Mouse (Mus musculus): ENCODE data around the gene Unc5cl. TPM values are rescaled to one million over a fixed set of nuclear protein-coding genes. Genes with fewer than 3 reads are reported as not detected.

Gene Unc5cl
- total and polyA plus RNA-seq, 2 experiments, result 0.43 TPM; not detected in 1

DNA sequence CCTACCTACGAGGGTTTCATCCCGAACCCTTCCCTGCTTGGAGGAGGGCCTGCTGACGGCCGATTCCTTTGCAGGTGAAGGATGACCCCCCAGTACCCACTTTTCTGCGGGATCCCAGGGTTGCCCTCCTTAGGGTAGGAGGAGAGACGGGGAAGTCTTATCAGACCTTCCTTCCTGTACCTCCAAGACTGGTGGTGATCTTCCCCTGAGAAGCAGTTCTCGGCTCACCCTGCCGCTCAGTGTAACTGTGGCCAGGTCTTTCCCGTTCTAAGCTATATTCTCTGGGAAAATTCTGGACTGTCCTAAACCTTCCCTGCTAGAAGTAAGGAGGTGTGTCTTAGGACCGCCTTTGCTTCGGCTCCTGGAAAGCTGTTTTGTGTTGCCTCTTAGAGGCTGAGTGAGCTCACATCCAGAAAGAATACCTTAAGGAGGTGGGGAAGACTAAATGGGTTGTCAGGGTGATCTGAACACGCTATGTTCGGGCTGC lies 44.4 kb upstream of the Unc5cl start:
- peaks cover 10% of the 10 kb centered on the region for H3K4me1 ChIP-seq (ENCODE audit: control insufficient read depth, insufficient read depth, low read length)

DNA sequence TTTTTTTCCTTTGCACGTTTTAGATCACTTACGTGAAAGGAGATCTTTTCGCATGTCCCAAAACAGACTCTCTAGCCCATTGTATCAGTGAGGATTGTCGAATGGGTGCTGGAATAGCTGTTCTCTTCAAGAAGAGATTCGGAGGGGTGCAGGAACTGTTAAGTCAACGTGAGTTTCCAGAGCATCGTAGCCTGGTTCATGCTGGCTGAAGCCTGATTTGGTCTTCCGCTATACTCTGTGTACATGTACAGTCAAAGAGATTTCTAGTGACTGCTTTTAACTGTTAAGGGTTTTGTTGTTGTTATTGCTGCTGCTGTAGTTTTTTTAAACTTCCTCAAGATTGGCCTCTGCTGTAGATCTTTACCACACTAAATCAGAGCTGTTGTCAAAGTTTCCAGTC lies 43.5 kb upstream of the Unc5cl start:
- no peak overlapping the region for H3K27ac ChIP-seq (replicated peaks; ENCODE audit: insufficient read depth, low read depth, low read length)
- H3K9ac ChIP-seq (ENCODE audit: low read depth, low read length), result no peak overlapping the region
- H3K4me3 ChIP-seq (ENCODE audit: insufficient read depth, low read depth, low read length), result no peak overlapping the region; the same call in 1 of the 2 replicates
- no peak for DNase-seq (ENCODE audit: extremely low read depth, low read depth, low spot score)
- H3K4me1 ChIP-seq (ENCODE audit: control insufficient read depth, insufficient read depth, low read length), result peaks cover 10% of the 10 kb centered on the region
- no peaks in the 10 kb centered on the region for H3K27me3 ChIP-seq (ENCODE audit: control insufficient read depth, insufficient read depth, low read length)
- WGBS, result 55% methylated on average over 8 of the region's 8 CpGs
- TF ChIP-seq CTCF (IDR thresholded peaks at IDR 0.05; ENCODE audit: low read depth, low read length) (no peak), POLR2A (IDR thresholded peaks at IDR 0.05; ENCODE audit: extremely low read depth, insufficient read depth, low read length) (no peak)
- peaks cover 7% of the 10 kb centered on the region; the same call in 1 of the 2 replicates for H3K79me2 ChIP-seq (ENCODE audit: control insufficient read depth, insufficient read depth, low read length)
- peaks cover 16% of the 10 kb centered on the region for H3K36me3 ChIP-seq (ENCODE audit: control insufficient read depth, insufficient read depth, low read length)

More for the DNA sequence above, 44.4 kb upstream of the Unc5cl start:
- no peak for TF ChIP-seq CTCF (IDR thresholded peaks at IDR 0.05; ENCODE audit: low read depth, low read length)
- no peak for TF ChIP-seq POLR2A (IDR thresholded peaks at IDR 0.05; ENCODE audit: extremely low read depth, insufficient read depth, low read length)
- WGBS, result under 1% methylated on average over 13 of the region's 13 CpGs
- Histone ChIP-seq H3K4me3 (ENCODE audit: insufficient read depth, low read depth, low read length) (peak overlapping the region; percentile 60), H3K36me3 (ENCODE audit: control insufficient read depth, insufficient read depth, low read length) (peaks cover 8% of the 10 kb centered on the region), H3K27me3 (ENCODE audit: control insufficient read depth, insufficient read depth, low read length) (no peaks in the 10 kb centered on the region), H3K9ac (ENCODE audit: low read depth, low read length) (peak overlapping the region; percentile 74), H3K79me2 (ENCODE audit: control insufficient read depth, insufficient read depth, low read length) (peaks cover 11% of the 10 kb centered on the region; the same call in 1 of the 2 replicates), H3K27ac (replicated peaks; ENCODE audit: insufficient read depth, low read depth, low read length) (peak overlapping the region; percentile 72)
- no peak for DNase-seq (ENCODE audit: extremely low read depth, low read depth, low spot score)

DNA sequence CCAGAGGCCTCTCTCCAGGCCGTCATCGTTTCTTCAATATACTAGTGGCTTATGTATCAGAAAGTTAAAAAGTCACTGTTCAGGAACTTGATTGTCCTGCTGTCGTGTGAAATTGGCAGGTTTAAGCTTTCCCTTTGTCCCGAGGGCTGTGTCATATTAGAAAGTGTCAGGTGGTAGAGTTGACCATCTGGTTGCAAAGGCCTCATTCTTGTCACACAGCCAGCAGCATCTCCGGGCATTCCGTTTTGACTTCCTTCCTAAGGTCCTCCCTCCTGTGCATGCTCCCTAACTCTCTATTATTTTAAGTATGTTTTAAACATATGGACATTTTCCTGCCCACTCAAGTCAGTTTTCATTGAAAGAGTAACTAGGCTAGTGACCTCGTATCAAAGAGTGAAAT lies 38.7 kb upstream of the Unc5cl start:
- DNase-seq (ENCODE audit: extremely low read depth, low read depth, low spot score), result no peak
- H3K27ac ChIP-seq (replicated peaks; ENCODE audit: insufficient read depth, low read depth, low read length), result no peak overlapping the region
- H3K36me3 ChIP-seq (ENCODE audit: control insufficient read depth, insufficient read depth, low read length), result peaks cover 26% of the 10 kb centered on the region
- no peaks in the 10 kb centered on the region for H3K27me3 ChIP-seq (ENCODE audit: control insufficient read depth, insufficient read depth, low read length)
- H3K79me2 ChIP-seq (ENCODE audit: control insufficient read depth, insufficient read depth, low read length), result no peaks in the 10 kb centered on the region
- peaks cover 9% of the 10 kb centered on the region for H3K4me1 ChIP-seq (ENCODE audit: control insufficient read depth, insufficient read depth, low read length)
- H3K9ac ChIP-seq (ENCODE audit: low read depth, low read length), result no peak overlapping the region
- TF ChIP-seq CTCF (IDR thresholded peaks at IDR 0.05; ENCODE audit: low read depth, low read length) (no peak), POLR2A (IDR thresholded peaks at IDR 0.05; ENCODE audit: extremely low read depth, insufficient read depth, low read length) (no peak)
- no peak overlapping the region for H3K4me3 ChIP-seq (ENCODE audit: insufficient read depth, low read depth, low read length)
- WGBS, result 71% methylated on average over 7 of the region's 7 CpGs

DNA sequence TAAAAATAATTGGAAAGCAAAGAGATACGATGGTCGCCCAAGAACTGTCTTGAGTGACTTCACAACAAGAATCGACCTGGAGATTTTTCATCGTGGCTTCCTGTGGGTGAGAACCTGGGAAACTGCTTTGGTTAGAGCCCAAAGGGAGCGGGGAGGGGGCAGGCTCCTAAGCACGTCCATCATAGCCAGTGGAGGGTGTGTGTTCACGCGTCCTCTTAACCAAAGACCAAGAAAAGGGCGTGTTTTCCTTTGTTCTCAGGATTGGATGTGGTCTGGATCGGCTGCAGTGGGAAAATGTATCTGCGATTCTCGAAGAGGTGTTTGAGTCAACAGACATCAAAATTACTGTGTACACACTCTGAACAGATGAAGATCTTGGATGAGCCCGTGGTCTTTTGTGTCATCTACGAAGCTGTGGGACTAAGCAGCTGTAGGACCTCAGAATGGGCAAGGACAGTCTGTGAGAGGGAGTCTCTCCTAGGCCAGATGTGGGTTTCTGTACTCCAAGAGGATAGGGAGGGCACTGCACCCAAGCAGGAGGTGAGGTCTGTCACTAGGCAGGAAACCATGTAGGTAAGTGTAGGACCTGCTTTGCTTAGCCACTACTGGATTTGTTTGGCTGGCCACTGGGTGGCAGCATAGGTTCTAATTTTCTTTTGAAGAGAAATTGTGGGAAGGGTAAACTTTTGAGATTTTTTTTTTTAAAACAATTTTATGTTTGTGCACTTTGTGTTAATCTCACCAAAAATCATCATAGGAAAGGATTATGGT lies 38.1 kb upstream of the Unc5cl start:
- peak; percentile 17 for DNase-seq (ENCODE audit: extremely low read depth, low read depth, low spot score)
- TF ChIP-seq CTCF (IDR thresholded peaks at IDR 0.05; ENCODE audit: low read depth, low read length), result 0 out of 2 replicates have a peak, but pooled peaks have one; percentile 20
- no peak for TF ChIP-seq POLR2A (IDR thresholded peaks at IDR 0.05; ENCODE audit: extremely low read depth, insufficient read depth, low read length)
- Histone ChIP-seq H3K4me1 (ENCODE audit: control insufficient read depth, insufficient read depth, low read length) (peaks cover 6% of the 10 kb centered on the region), H3K27me3 (ENCODE audit: control insufficient read depth, insufficient read depth, low read length) (no peaks in the 10 kb centered on the region), H3K9ac (ENCODE audit: low read depth, low read length) (no peak overlapping the region), H3K36me3 (ENCODE audit: control insufficient read depth, insufficient read depth, low read length) (peaks cover 26% of the 10 kb centered on the region), H3K4me3 (ENCODE audit: insufficient read depth, low read depth, low read length) (no peak overlapping the region), H3K27ac (replicated peaks; ENCODE audit: insufficient read depth, low read depth, low read length) (no peak overlapping the region), H3K79me2 (ENCODE audit: control insufficient read depth, insufficient read depth, low read length) (no peaks in the 10 kb centered on the region)
- 86% methylated on average over 14 of the region's 14 CpGs for WGBS

DNA sequence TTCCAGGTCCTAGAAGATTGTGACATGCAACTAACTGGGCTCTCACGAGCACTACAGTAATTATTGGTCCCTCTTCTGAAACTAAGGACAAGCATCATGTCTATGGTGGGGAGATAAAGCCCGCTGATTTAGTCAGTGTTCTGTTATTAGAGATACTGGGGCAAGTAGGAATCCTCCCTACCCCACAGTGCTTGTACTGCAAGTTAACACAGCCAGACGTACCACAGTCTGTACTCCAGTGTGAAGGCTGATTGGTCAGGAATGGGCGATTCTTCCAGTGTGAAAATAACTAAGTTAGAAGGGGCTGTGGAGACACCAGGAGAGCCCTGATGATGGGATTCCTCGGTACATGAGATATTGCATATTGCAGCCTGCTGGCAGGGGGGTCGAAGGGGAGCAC lies 37.2 kb upstream of the Unc5cl start:
- 80% methylated on average over 6 of the region's 6 CpGs for WGBS

More for the DNA sequence above, 37.2 kb upstream of the Unc5cl start:
- Histone ChIP-seq H3K4me3 (ENCODE audit: insufficient read depth, low read depth, low read length) (no peak overlapping the region), H3K4me1 (ENCODE audit: control insufficient read depth, insufficient read depth, low read length) (peaks cover 6% of the 10 kb centered on the region), H3K27ac (replicated peaks; ENCODE audit: insufficient read depth, low read depth, low read length) (0 out of 2 replicates have a peak overlapping the region, but pooled peaks have one; percentile 2), H3K79me2 (ENCODE audit: control insufficient read depth, insufficient read depth, low read length) (no peaks in the 10 kb centered on the region), H3K36me3 (ENCODE audit: control insufficient read depth, insufficient read depth, low read length) (peaks cover 24% of the 10 kb centered on the region), H3K9ac (ENCODE audit: low read depth, low read length) (no peak overlapping the region), H3K27me3 (ENCODE audit: control insufficient read depth, insufficient read depth, low read length) (no peaks in the 10 kb centered on the region)
- no peak for TF ChIP-seq CTCF (IDR thresholded peaks at IDR 0.05; ENCODE audit: low read depth, low read length)
- TF ChIP-seq POLR2A (IDR thresholded peaks at IDR 0.05; ENCODE audit: extremely low read depth, insufficient read depth, low read length), result no peak
- DNase-seq (ENCODE audit: extremely low read depth, low read depth, low spot score), result no peak

Measured in liver, adult 2 months (tissue).